Comparison of ENCODE assay signal across 29 mouse cellular contexts in genomic region chr8:47708106-47708505, GRCm38 (mm10). TPM values are rescaled to one million over a fixed set of nuclear protein-coding genes. Genes with fewer than 3 reads are reported as not detected.
DNase-seq lines count a peak whose midpoint lies in the region; ATAC-seq and TF ChIP-seq lines count a peak whose summit lies in the region.
"Had no signal": no experiment of that assay in that cellular context is flagged by ENCODE, and none has a peak within 500 bp of the region (broad histone marks: within the 10 kb centered on the region; RNA-seq: fewer than 3 reads in every experiment).

No protein-coding gene starts in this region.

- H3K4me2 ChIP-seq in liver, embryonic 12.5 days, result no peak overlapping the region
- H3K4me2 ChIP-seq in liver, embryonic 11.5 days, result no peak overlapping the region
- no peak overlapping the region for H3K4me2 ChIP-seq in liver, embryonic 15.5 days
- H3K4me2 ChIP-seq: forebrain, embryonic 13.5 days; heart, embryonic 13.5 days; limb, embryonic 12.5 days; midbrain, embryonic 12.5 days; neural tube, embryonic 12.5 days had no signal

- no peaks in the 10 kb centered on the region for H3K9me3 ChIP-seq in liver, embryonic 12.5 days (replicated peaks)
- H3K9me3 ChIP-seq in liver, embryonic 11.5 days (ENCODE audit: control insufficient read depth, low read length), result no peaks in the 10 kb centered on the region
- H3K9me3 ChIP-seq in liver, embryonic 15.5 days (replicated peaks), result no peaks in the 10 kb centered on the region
- H3K9me3 ChIP-seq: forebrain, embryonic 13.5 days; heart, embryonic 13.5 days; limb, embryonic 12.5 days; megakaryocyte, embryonic 14.5 days; midbrain, embryonic 12.5 days; neural tube, embryonic 12.5 days had no signal

- H3K9ac ChIP-seq in heart, adult 2 months (ENCODE audit: low read depth, low read length), result no peak overlapping the region
- H3K9ac ChIP-seq in liver, embryonic 12.5 days, result no peak overlapping the region
- H3K9ac ChIP-seq in liver, embryonic 11.5 days (ENCODE audit: low read depth, low read length), result no peak overlapping the region
- H3K9ac ChIP-seq in liver, embryonic 15.5 days, result no peak overlapping the region
- H3K9ac ChIP-seq: forebrain, embryonic 13.5 days; heart, embryonic 13.5 days; limb, embryonic 12.5 days; midbrain, embryonic 12.5 days; neural tube, embryonic 12.5 days had no signal

- H3K79me2 ChIP-seq in heart, adult 2 months (replicated peaks; ENCODE audit: control insufficient read depth, insufficient read depth, low read length), result no peaks in the 10 kb centered on the region; the same call in 1 of the 2 replicates

- H3K4me3 ChIP-seq in heart, adult 2 months, result no peak overlapping the region
- no peak overlapping the region for H3K4me3 ChIP-seq in liver, embryonic 12.5 days
- no peak overlapping the region for H3K4me3 ChIP-seq in liver, embryonic 11.5 days (ENCODE audit: low read depth, low read length)
- H3K4me3 ChIP-seq in liver, embryonic 15.5 days (replicated peaks), result no peak overlapping the region
- H3K4me3 ChIP-seq: forebrain, embryonic 13.5 days; heart, embryonic 13.5 days; limb, embryonic 12.5 days; megakaryocyte, embryonic 14.5 days; midbrain, embryonic 12.5 days; myocyte; neural tube, embryonic 12.5 days had no signal

- 0 out of 2 replicates have a peak, but pooled peaks have one; percentile 43 for ATAC-seq in liver, embryonic 12.5 days
- no peak for ATAC-seq in liver, embryonic 11.5 days (replicated peaks; ENCODE audit: low FRiP score)
- ATAC-seq in granulocyte monocyte progenitor cell, adult 5-6 weeks (replicated peaks; ENCODE audit: poor library complexity, severe bottlenecking), result 0 out of 2 replicates have a peak, but pooled peaks have one; percentile 24
- peak; percentile 48 for ATAC-seq in liver, embryonic 15.5 days (ENCODE audit: insufficient read depth)
- ATAC-seq: forebrain, embryonic 13.5 days; hindbrain, postnatal 0 days; Patski had no signal

- H3K36me3 ChIP-seq in heart, adult 2 months (ENCODE audit: control insufficient read depth, insufficient read depth, low read length), result peaks cover 16% of the 10 kb centered on the region
- H3K36me3 ChIP-seq in liver, embryonic 12.5 days, result peaks cover 46% of the 10 kb centered on the region
- peaks cover 22% of the 10 kb centered on the region; the same call in 1 of the 2 replicates for H3K36me3 ChIP-seq in liver, embryonic 11.5 days (ENCODE audit: control insufficient read depth, insufficient read depth, low read length)
- H3K36me3 ChIP-seq in liver, embryonic 15.5 days (replicated peaks), result peaks cover 43% of the 10 kb centered on the region

- TF ChIP-seq EP300 in heart, adult 2 months (IDR thresholded peaks at IDR 0.05; ENCODE audit: insufficient read depth, low read depth, low read length), result no peak

- no peaks in the 10 kb centered on the region; the same call in 1 of the 2 replicates for H3K4me1 ChIP-seq in heart, adult 2 months (ENCODE audit: control insufficient read depth, insufficient read depth, low read length)
- H3K4me1 ChIP-seq in liver, embryonic 12.5 days, result peaks cover 29% of the 10 kb centered on the region
- H3K4me1 ChIP-seq in liver, embryonic 11.5 days (replicated peaks; ENCODE audit: control insufficient read depth, insufficient read depth, low read length), result no peaks in the 10 kb centered on the region; the same call in 1 of the 2 replicates
- H3K4me1 ChIP-seq in liver, embryonic 15.5 days (replicated peaks), result peaks cover 18% of the 10 kb centered on the region

- DNase-seq in heart, adult 2 months, result no peak
- no peak for DNase-seq in heart, postnatal 4 days
- no peak for DNase-seq in liver, embryonic 11.5 days (ENCODE audit: low spot score)
- DNase-seq in gastrocnemius, postnatal 14 days, result no peak
- no peak for DNase-seq in left cerebral cortex, postnatal 25 days (ENCODE audit: low spot score in 2 of 2)
- DNase-seq: adrenal gland, postnatal 10 days; cerebellum, adult 8-10 months; cerebellum, postnatal 36 days; gastrocnemius, postnatal 10 days; heart, adult 18-20 months; heart, postnatal 10 days; kidney, adult 11 months; kidney, postnatal 25 days; lung, postnatal 10 days; right cerebral cortex, adult 18-20 months; right cerebral cortex, postnatal 4 days; thymus, postnatal 14 days had no signal

- WGBS in heart, adult 2 months, result 75% methylated on average over 5 of the region's 5 CpGs
- WGBS in liver, embryonic 12.5 days (ENCODE audit: insufficient replicate concordance), result 67% methylated on average over 5 of the region's 5 CpGs
- WGBS in liver, embryonic 11.5 days, result 79% methylated on average over 5 of the region's 5 CpGs
- WGBS in liver, embryonic 15.5 days (ENCODE audit: insufficient replicate concordance), result 60% methylated on average over 5 of the region's 5 CpGs

- H3K27ac ChIP-seq in heart, adult 2 months, result no peak overlapping the region
- H3K27ac ChIP-seq in liver, embryonic 12.5 days, result peak overlapping the region; percentile 51
- H3K27ac ChIP-seq in liver, embryonic 11.5 days (ENCODE audit: low read depth, low read length), result no peak overlapping the region
- H3K27ac ChIP-seq in liver, embryonic 15.5 days (replicated peaks), result peak overlapping the region; percentile 69
- H3K27ac ChIP-seq: forebrain, embryonic 13.5 days; heart, embryonic 13.5 days; hindbrain, postnatal 0 days; limb, embryonic 12.5 days; midbrain, embryonic 12.5 days; neural tube, embryonic 12.5 days had no signal

- TF ChIP-seq POLR2A in heart, adult 2 months (IDR thresholded peaks at IDR 0.05; ENCODE audit: insufficient read depth, low read depth, low read length), result 0 out of 2 replicates have a peak, but pooled peaks have one; percentile 12

- TF ChIP-seq CTCF in heart, adult 2 months (IDR thresholded peaks at IDR 0.05), result no peak

- H3K27me3 ChIP-seq in heart, adult 2 months (ENCODE audit: control insufficient read depth, insufficient read depth, low read length), result no peaks in the 10 kb centered on the region
- H3K27me3 ChIP-seq in liver, embryonic 12.5 days (replicated peaks), result no peaks in the 10 kb centered on the region
- H3K27me3 ChIP-seq in liver, embryonic 11.5 days (replicated peaks; ENCODE audit: control insufficient read depth, insufficient read depth, low read length), result no peaks in the 10 kb centered on the region
- H3K27me3 ChIP-seq in liver, embryonic 15.5 days, result no peaks in the 10 kb centered on the region
- H3K27me3 ChIP-seq: forebrain, embryonic 13.5 days; heart, embryonic 13.5 days; limb, embryonic 12.5 days; megakaryocyte, embryonic 14.5 days; midbrain, embryonic 12.5 days; neural tube, embryonic 12.5 days; Patski had no signal

- intact Hi-C loops in heart, adult 2 months (cut with DNase I), result no loop called here
- intact Hi-C loops in gastrocnemius, postnatal 14 days (cut with DNase I; ENCODE audit: low total_unique reads), result no loop called here
- intact Hi-C loops in left cerebral cortex, postnatal 25 days (cut with DNase I), result no loop called here

RNA-seq across cellular contexts. Expression of gene Cdkn2aip, which starts 5.6 kb away (rescaled TPM):
- total RNA-seq in heart, adult 2 months (2021), result 1 to 10 TPM; 7.9 to 8.5 TPM
- polyA plus RNA-seq in heart, adult 2 months (2012; rRNA removed), result 3.2 and 3.9 TPM in 2 replicates
- 10 to 100 TPM in 1 of 2 experiments, 1 to 10 TPM in 1; 9.4 to 12.0 TPM for total RNA-seq in heart, postnatal 4 days (2021)
- polyA plus RNA-seq in liver, embryonic 12.5 days (2016; fragmentation: Nextera tagmentation; extraction: Ambion mirVana), result 17.1 and 18.4 TPM in 2 replicates
- 22.2 and 27.9 TPM in 2 replicates for polyA plus RNA-seq in liver, embryonic 11.5 days (2014; fragmentation: Nextera tagmentation; extraction: Ambion mirVana)
- total RNA-seq in granulocyte monocyte progenitor cell, adult 5-6 weeks (2014; fragmentation: Nextera tagmentation), result 13.2 and 13.9 TPM in 2 replicates
- 19.7 and 26.5 TPM in 2 replicates for total RNA-seq in granulocyte monocyte progenitor cell, adult 5-6 weeks (2017)
- polyA plus RNA-seq in liver, embryonic 15.5 days (2015; fragmentation: Nextera tagmentation; extraction: Ambion mirVana), result 12.8 and 13.4 TPM in 2 replicates
- 1 to 10 TPM; 5.5 to 5.8 TPM for total RNA-seq in gastrocnemius, postnatal 14 days (2021)
- 10 to 100 TPM; 16.8 to 17.4 TPM for total RNA-seq in left cerebral cortex, postnatal 25 days (2021)

RNA-seq across cellular contexts. Expression of gene Ing2, which starts 32.8 kb away (rescaled TPM):
- 1 to 10 TPM; 3.8 to 4.9 TPM for total RNA-seq in heart, adult 2 months (2021)
- 2.6 and 3.1 TPM in 2 replicates for polyA plus RNA-seq in heart, adult 2 months (2012; rRNA removed)
- total RNA-seq in heart, postnatal 4 days (2021), result 10 to 100 TPM; 10.4 to 14.0 TPM
- polyA plus RNA-seq in liver, embryonic 12.5 days (2016; fragmentation: Nextera tagmentation; extraction: Ambion mirVana), result 14.9 and 15.1 TPM in 2 replicates
- 10.8 and 12.6 TPM in 2 replicates for polyA plus RNA-seq in liver, embryonic 11.5 days (2014; fragmentation: Nextera tagmentation; extraction: Ambion mirVana)
- 22.9 and 34.9 TPM in 2 replicates for total RNA-seq in granulocyte monocyte progenitor cell, adult 5-6 weeks (2014; fragmentation: Nextera tagmentation)
- total RNA-seq in granulocyte monocyte progenitor cell, adult 5-6 weeks (2017), result 48.6 and 52.0 TPM in 2 replicates
- polyA plus RNA-seq in liver, embryonic 15.5 days (2015; fragmentation: Nextera tagmentation; extraction: Ambion mirVana), result 6.3 and 7.1 TPM in 2 replicates
- total RNA-seq in gastrocnemius, postnatal 14 days (2021), result 10 to 100 TPM; 17.2 to 18.1 TPM
- 10 to 100 TPM; 48.9 to 52.6 TPM for total RNA-seq in left cerebral cortex, postnatal 25 days (2021)

Comparison
In these comparisons a context has a peak if more than half of its experiments do, and no peak if none do; other contexts are left out.
1. H3K27ac ChIP-seq: peak in liver, embryonic 12.5 days (single experiment) and liver, embryonic 15.5 days (single experiment); none in heart, adult 2 months (single experiment) and liver, embryonic 11.5 days (single experiment).